Mouse (Mus musculus): ENCODE measurements at regions not wholly inside any gene's neighbourhood (a gene's known extent, or its start where the extent isn't known, plus 50 kb on each side); places are given as distances from the start of the nearest gene placed in this dataset.

DNA sequence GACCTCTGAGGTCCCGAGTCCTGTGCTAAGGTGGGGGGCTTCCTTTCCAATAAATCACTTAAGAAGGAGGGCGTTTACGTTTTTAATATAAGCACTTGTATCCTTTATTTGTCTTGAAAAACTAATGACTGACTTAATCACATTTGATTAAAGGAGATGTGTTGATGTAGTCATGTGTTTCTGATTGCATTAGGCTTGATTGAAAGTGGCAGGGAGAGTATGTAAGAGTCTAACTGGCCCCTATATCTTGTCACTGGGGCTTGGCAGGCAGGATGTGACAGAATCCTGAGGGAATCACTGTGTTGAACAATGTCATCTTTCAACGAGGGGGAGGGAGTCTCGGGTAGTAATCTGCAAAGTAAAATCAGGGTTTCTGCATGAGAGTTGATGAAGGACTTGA, 316.7 kb downstream of the Insc start (continued):
- no peak for TF ChIP-seq USF2 (conservative IDR thresholded peaks at IDR 0.05; ENCODE audit: low read depth, low read length)
- no peak for TF ChIP-seq ZKSCAN1 (IDR thresholded peaks at IDR 0.05; ENCODE audit: borderline replicate concordance, low read depth, low read length)
- no peak for TF ChIP-seq GABPA (IDR thresholded peaks at IDR 0.05; ENCODE audit: insufficient replicate concordance, low read depth, low read length)

DNA sequence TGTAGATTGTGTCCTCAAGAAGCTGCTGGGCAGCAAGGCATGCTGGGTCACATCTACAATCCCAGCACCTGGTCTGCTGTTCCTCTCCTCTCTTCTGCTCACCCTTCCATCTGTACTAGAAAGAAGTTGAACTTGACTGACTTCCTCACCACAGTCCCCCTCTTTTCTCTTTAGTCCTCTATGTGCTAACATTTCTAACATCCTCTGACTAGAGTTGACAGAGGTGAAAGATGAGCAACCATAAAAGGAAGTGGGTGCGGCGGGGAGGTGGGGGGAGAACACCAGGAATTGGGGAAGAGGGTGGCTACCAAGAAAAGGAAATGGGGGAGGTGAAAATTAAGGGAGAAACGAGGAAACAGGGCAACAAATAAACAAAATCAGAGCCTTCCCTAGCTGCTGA, 319.3 kb downstream of the Insc start:
- TF ChIP-seq HCFC1 (IDR thresholded peaks at IDR 0.05; ENCODE audit: low read depth, low read length) (no peak), MYC (IDR thresholded peaks at IDR 0.05; ENCODE audit: low read depth, low read length) (no peak), JUN (IDR thresholded peaks at IDR 0.05; ENCODE audit: insufficient read depth, low read depth, low read length) (no peak), RAD21 (IDR thresholded peaks at IDR 0.05; ENCODE audit: low read depth, low read length) (no peak), ZC3H11A (IDR thresholded peaks at IDR 0.05; ENCODE audit: low read depth, low read length) (no peak), ELF1 (IDR thresholded peaks at IDR 0.05; ENCODE audit: low read depth, low read length) (no peak), ZKSCAN1 (IDR thresholded peaks at IDR 0.05; ENCODE audit: borderline replicate concordance, low read depth, low read length) (no peak), CTCF (conservative IDR thresholded peaks at IDR 0.05 in 1 of 2, IDR thresholded peaks at IDR 0.05 in 1 of 2; ENCODE audit: low read depth in 2 of 2, low read length in 2 of 2) (no peak), MAZ (IDR thresholded peaks at IDR 0.05; ENCODE audit: low read depth, low read length) (no peak), POLR2A (IDR thresholded peaks at IDR 0.05; ENCODE audit: low read depth, low read length) (no peak), NRF1 (IDR thresholded peaks at IDR 0.05; ENCODE audit: low read depth, low read length) (no peak), EP300 (IDR thresholded peaks at IDR 0.05; ENCODE audit: low read length) (no peak), POLR2AphosphoS2 (IDR thresholded peaks at IDR 0.05; ENCODE audit: low read depth, low read length) (no peak), PAX5 (IDR thresholded peaks at IDR 0.05; ENCODE audit: low read length) (no peak), UBTF (IDR thresholded peaks at IDR 0.05; ENCODE audit: low read depth, low read length) (no peak), GABPA (IDR thresholded peaks at IDR 0.05; ENCODE audit: insufficient replicate concordance, low read depth, low read length) (no peak), USF1 (IDR thresholded peaks at IDR 0.05; ENCODE audit: low read depth, low read length) (no peak)
- dilution Hi-C loops (cut with MboI; ENCODE audit: extremely low pct_ligation_motif_present, extremely low pct_unique_long_range_greater_than_20kb, low sequenced_read_pairs) (no loop called here), in situ Hi-C loops (cut with MboI; ENCODE audit: low pct_ligation_motif_present, low pct_unique_long_range_greater_than_20kb, low sequenced_read_pairs) (no loop called here)
- H3K9ac ChIP-seq (ENCODE audit: insufficient read depth, low read depth), result no peak overlapping the region
- no peaks in the 10 kb centered on the region for H3K4me1 ChIP-seq (ENCODE audit: control insufficient read depth in 1 of 2, insufficient read depth in 2 of 2)
- no peak overlapping the region for H3K4me3 ChIP-seq (replicated peaks in 1 of 3; ENCODE audit: low read depth in 2 of 3, low read length in 2 of 3, poor library complexity in 1 of 3)
- no peaks in the 10 kb centered on the region for H3K36me3 ChIP-seq (replicated peaks in 1 of 2; ENCODE audit: control insufficient read depth in 1 of 2, insufficient read depth in 1 of 2, low read length in 1 of 2)
- no peaks in the 10 kb centered on the region for H3K79me2 ChIP-seq (replicated peaks; ENCODE audit: control insufficient read depth, extremely low read depth, insufficient read depth, poor library complexity, severe bottlenecking)
- H3K4me2 ChIP-seq (ENCODE audit: insufficient read depth, low read depth, poor library complexity, severe bottlenecking), result no peak overlapping the region
- H3K9me3 ChIP-seq (replicated peaks; ENCODE audit: low read length), result no peaks in the 10 kb centered on the region
- H3K27me3 ChIP-seq (replicated peaks), result peaks cover 7% of the 10 kb centered on the region
- DNase-seq (ENCODE audit: extremely low read depth), result no peak
- H3K27ac ChIP-seq (ENCODE audit: insufficient read depth, low read depth), result no peak overlapping the region

DNA sequence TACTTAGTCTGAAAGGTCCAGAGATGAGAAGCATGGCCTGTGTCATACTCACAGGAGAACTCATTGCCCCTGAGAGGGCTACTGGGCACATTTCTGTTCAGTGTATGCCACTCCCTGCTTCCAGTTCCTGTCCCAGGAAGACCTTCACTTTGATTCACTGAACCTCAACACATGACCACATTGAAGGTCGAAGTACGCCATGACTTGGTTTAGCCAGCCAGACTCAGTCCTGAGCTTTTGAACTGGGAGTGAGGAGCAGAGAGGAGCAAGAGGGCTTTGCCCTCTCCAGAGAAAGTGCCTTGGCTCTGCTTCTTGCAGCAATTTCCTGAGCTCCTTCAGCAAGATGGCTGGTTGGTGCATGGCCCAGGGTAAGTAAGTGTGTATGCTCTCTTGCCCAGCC, 324.1 kb downstream of the Insc start:
- H3K4me2 ChIP-seq (ENCODE audit: insufficient read depth, low read depth, poor library complexity, severe bottlenecking), result no peak overlapping the region
- DNase-seq (ENCODE audit: extremely low read depth), result no peak
- H3K36me3 ChIP-seq (replicated peaks in 1 of 2; ENCODE audit: control insufficient read depth in 1 of 2, insufficient read depth in 1 of 2, low read length in 1 of 2), result no peaks in the 10 kb centered on the region
- H3K27ac ChIP-seq (ENCODE audit: insufficient read depth, low read depth), result no peak overlapping the region
- peaks cover 7% of the 10 kb centered on the region for H3K27me3 ChIP-seq (replicated peaks)
- in situ Hi-C loops (cut with MboI; ENCODE audit: low pct_ligation_motif_present, low pct_unique_long_range_greater_than_20kb, low sequenced_read_pairs) (no loop called here), dilution Hi-C loops (cut with MboI; ENCODE audit: extremely low pct_ligation_motif_present, extremely low pct_unique_long_range_greater_than_20kb, low sequenced_read_pairs) (no loop called here)
- no peak overlapping the region for H3K9ac ChIP-seq (ENCODE audit: insufficient read depth, low read depth)
- no peaks in the 10 kb centered on the region for H3K4me1 ChIP-seq (ENCODE audit: control insufficient read depth in 1 of 2, insufficient read depth in 2 of 2)
- TF ChIP-seq USF1 (IDR thresholded peaks at IDR 0.05; ENCODE audit: low read depth, low read length) (no peak), ETS1 (conservative IDR thresholded peaks at IDR 0.05; ENCODE audit: low read depth, low read length) (no peak), IRF4 (IDR thresholded peaks at IDR 0.05; ENCODE audit: low read depth, low read length) (no peak), JUND (conservative IDR thresholded peaks at IDR 0.05; ENCODE audit: low read depth, low read length) (no peak), ZC3H11A (IDR thresholded peaks at IDR 0.05; ENCODE audit: low read depth, low read length) (no peak), NRF1 (IDR thresholded peaks at IDR 0.05; ENCODE audit: low read depth, low read length) (no peak), EP300 (IDR thresholded peaks at IDR 0.05; ENCODE audit: low read length) (no peak), GABPA (IDR thresholded peaks at IDR 0.05; ENCODE audit: insufficient replicate concordance, low read depth, low read length) (no peak)
- no peaks in the 10 kb centered on the region for H3K9me3 ChIP-seq (replicated peaks; ENCODE audit: low read length)
- H3K79me2 ChIP-seq (replicated peaks; ENCODE audit: control insufficient read depth, extremely low read depth, insufficient read depth, poor library complexity, severe bottlenecking), result no peaks in the 10 kb centered on the region
- no peak overlapping the region for H3K4me3 ChIP-seq (replicated peaks in 1 of 3; ENCODE audit: low read depth in 2 of 3, low read length in 2 of 3, poor library complexity in 1 of 3)

All from CH12.LX (cell line).